Mouse (Mus musculus): Measurements from ENCODE around the gene Slc29a4. TPM values are rescaled to one million over a fixed set of nuclear protein-coding genes. Genes with fewer than 3 reads are reported as not detected.

Slc29a4 gene
- polyA plus RNA-seq, 1 experiment from 2014 or later: 1.5 TPM

GRCm38 (mm10) chr5:142718486-142718885 lies 26.2 kb downstream of the Slc29a4 start:
- WGBS: 60% methylated on average over 25 of the region's 25 CpGs
- H3K36me3 ChIP-seq (ENCODE audit: control insufficient read depth, insufficient read depth, low read length): no peaks in the 10 kb centered on the region
- no peaks in the 10 kb centered on the region for H3K9me3 ChIP-seq (ENCODE audit: control insufficient read depth, low read length)
- H3K27me3 ChIP-seq (ENCODE audit: control insufficient read depth, insufficient read depth, low read length): no peaks in the 10 kb centered on the region
- TF ChIP-seq CTCF (IDR thresholded peaks at IDR 0.05; ENCODE audit: low read depth): no peak
- TF ChIP-seq EP300 (optimal IDR thresholded peaks at IDR 0.05): no peak
- 0 out of 2 replicates have a peak, but pooled peaks have one; percentile 10 for ATAC-seq (ENCODE audit: low FRiP score, low TSS enrichment)
- no peaks in the 10 kb centered on the region for H3K4me1 ChIP-seq (replicated peaks; ENCODE audit: control insufficient read depth, insufficient read depth)
- no peak overlapping the region for H3K4me2 ChIP-seq (replicated peaks; ENCODE audit: low read depth)
- no peak overlapping the region for H3K27ac ChIP-seq (replicated peaks)
- no peak for DNase-seq (ENCODE audit: low spot score)
- no peak overlapping the region for H3K4me3 ChIP-seq (ENCODE audit: low read depth, low read length)
- no peak overlapping the region for H3K9ac ChIP-seq (ENCODE audit: low read length)

DNA sequence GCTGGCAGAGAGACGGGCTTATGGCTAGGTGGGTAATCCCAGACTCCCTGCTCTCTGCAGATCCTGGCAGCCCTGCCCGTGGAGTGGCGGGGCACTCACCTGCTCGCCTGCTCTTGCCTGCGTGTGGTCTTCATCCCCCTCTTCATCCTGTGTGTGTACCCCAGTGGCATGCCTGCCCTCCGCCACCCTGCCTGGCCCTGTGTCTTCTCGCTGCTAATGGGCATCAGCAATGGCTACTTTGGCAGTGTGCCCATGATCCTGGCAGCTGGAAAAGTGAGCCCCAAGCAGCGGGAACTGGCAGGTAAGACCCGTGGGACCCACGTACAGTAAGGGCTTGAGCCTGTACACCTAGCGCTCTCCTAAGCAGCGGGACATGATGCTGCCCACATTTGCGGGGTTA lies 27.6 kb downstream of the Slc29a4 start:
- DNase-seq (ENCODE audit: low spot score) (no peak), ATAC-seq (ENCODE audit: low FRiP score, low TSS enrichment) (no peak)
- no peaks in the 10 kb centered on the region for H3K36me3 ChIP-seq (ENCODE audit: control insufficient read depth, insufficient read depth, low read length)
- no peak overlapping the region for H3K4me2 ChIP-seq (replicated peaks; ENCODE audit: low read depth)
- H3K27ac ChIP-seq (replicated peaks): no peak overlapping the region
- H3K4me1 ChIP-seq (replicated peaks; ENCODE audit: control insufficient read depth, insufficient read depth): no peaks in the 10 kb centered on the region
- TF ChIP-seq CTCF (IDR thresholded peaks at IDR 0.05; ENCODE audit: low read depth) (no peak), EP300 (optimal IDR thresholded peaks at IDR 0.05) (no peak)
- no peak overlapping the region for H3K4me3 ChIP-seq (ENCODE audit: low read depth, low read length)
- H3K9ac ChIP-seq (ENCODE audit: low read length): no peak overlapping the region
- no peaks in the 10 kb centered on the region for H3K27me3 ChIP-seq (ENCODE audit: control insufficient read depth, insufficient read depth, low read length)
- WGBS: 80% methylated on average over 12 of the region's 13 CpGs
- H3K9me3 ChIP-seq (ENCODE audit: control insufficient read depth, low read length): no peaks in the 10 kb centered on the region

DNA sequence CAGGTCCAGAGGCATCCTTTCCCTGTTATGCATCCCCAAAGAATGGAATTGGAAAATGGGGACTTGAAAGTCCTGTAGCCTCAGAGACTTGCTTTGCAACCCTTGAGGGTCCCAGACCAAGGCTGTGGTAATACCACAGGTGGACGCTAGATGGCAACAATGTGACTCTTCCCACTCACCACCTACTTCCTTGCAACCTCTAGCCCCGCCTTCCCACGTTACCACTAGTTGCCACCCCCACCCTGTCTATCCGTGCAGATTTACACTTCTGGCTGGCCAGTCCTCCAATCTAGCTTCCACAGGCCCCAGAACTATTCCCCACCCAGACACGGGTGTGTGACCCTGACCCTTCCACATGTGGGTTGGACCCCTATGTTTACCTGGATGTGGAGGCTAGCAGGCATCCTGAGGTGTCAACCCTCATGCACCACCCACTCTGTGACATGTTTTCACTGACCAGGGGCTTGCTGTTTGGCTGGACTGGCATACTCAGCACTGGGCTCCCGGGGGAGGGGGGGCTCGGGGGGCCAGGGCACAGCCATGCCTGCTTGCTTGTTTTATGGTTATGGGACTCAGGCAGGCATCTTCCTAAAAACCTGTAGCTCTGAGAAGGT lies 31.3 kb downstream of the Slc29a4 start:
- H3K27ac ChIP-seq (replicated peaks): no peak overlapping the region
- DNase-seq (ENCODE audit: low spot score): peak; percentile 81
- peak; percentile 77 for ATAC-seq (ENCODE audit: low FRiP score, low TSS enrichment)
- H3K36me3 ChIP-seq (ENCODE audit: control insufficient read depth, insufficient read depth, low read length): peaks cover 13% of the 10 kb centered on the region
- no peaks in the 10 kb centered on the region for H3K9me3 ChIP-seq (ENCODE audit: control insufficient read depth, low read length)
- TF ChIP-seq CTCF (IDR thresholded peaks at IDR 0.05; ENCODE audit: low read depth): peak; percentile 88
- no peak for TF ChIP-seq EP300 (optimal IDR thresholded peaks at IDR 0.05)
- no peaks in the 10 kb centered on the region for H3K27me3 ChIP-seq (ENCODE audit: control insufficient read depth, insufficient read depth, low read length)
- H3K4me3 ChIP-seq (ENCODE audit: low read depth, low read length): no peak overlapping the region
- no peaks in the 10 kb centered on the region for H3K4me1 ChIP-seq (replicated peaks; ENCODE audit: control insufficient read depth, insufficient read depth)
- H3K9ac ChIP-seq (ENCODE audit: low read length): no peak overlapping the region
- H3K4me2 ChIP-seq (replicated peaks; ENCODE audit: low read depth): no peak overlapping the region
- 12% methylated on average over 7 of the region's 7 CpGs for WGBS

DNA sequence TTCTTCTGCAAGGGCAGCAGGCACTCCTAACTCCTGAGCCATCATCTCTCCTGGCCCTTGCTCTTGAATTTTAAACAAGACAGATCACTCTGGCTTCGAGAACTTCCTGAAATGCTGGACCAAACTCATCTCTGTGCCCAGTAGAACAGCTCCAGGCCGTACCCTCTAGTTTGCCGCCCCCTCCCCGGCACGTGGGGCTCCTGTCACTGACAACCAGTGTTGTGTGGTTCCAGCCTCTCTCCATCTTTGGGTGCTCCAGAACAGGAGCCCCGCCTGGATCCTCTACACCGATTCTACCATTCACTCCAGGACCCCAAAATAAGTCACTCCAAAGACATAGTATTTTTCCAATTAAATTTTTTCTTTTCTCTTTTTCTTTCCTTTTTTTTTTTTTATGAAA lies 32.0 kb downstream of the Slc29a4 start:
- Histone ChIP-seq H3K4me3 (ENCODE audit: low read depth, low read length) (no peak overlapping the region), H3K27me3 (ENCODE audit: control insufficient read depth, insufficient read depth, low read length) (no peaks in the 10 kb centered on the region), H3K36me3 (ENCODE audit: control insufficient read depth, insufficient read depth, low read length) (peaks cover 19% of the 10 kb centered on the region), H3K9ac (ENCODE audit: low read length) (no peak overlapping the region), H3K4me2 (replicated peaks; ENCODE audit: low read depth) (no peak overlapping the region), H3K4me1 (replicated peaks; ENCODE audit: control insufficient read depth, insufficient read depth) (no peaks in the 10 kb centered on the region), H3K27ac (replicated peaks) (no peak overlapping the region), H3K9me3 (ENCODE audit: control insufficient read depth, low read length) (no peaks in the 10 kb centered on the region)
- 90% methylated on average over 7 of the region's 7 CpGs for WGBS
- no peak for DNase-seq (ENCODE audit: low spot score)
- ATAC-seq (ENCODE audit: low FRiP score, low TSS enrichment): no peak
- TF ChIP-seq CTCF (IDR thresholded peaks at IDR 0.05; ENCODE audit: low read depth) (no peak), EP300 (optimal IDR thresholded peaks at IDR 0.05) (no peak)

GRCm38 (mm10) chr5:142726748-142727147 lies 34.4 kb downstream of the Slc29a4 start:
- Histone ChIP-seq H3K36me3 (ENCODE audit: control insufficient read depth, insufficient read depth, low read length) (peaks cover 39% of the 10 kb centered on the region), H3K4me2 (replicated peaks; ENCODE audit: low read depth) (no peak overlapping the region), H3K4me3 (ENCODE audit: low read depth, low read length) (no peak overlapping the region), H3K9me3 (ENCODE audit: control insufficient read depth, low read length) (no peaks in the 10 kb centered on the region), H3K27me3 (ENCODE audit: control insufficient read depth, insufficient read depth, low read length) (no peaks in the 10 kb centered on the region), H3K27ac (replicated peaks) (no peak overlapping the region), H3K4me1 (replicated peaks; ENCODE audit: control insufficient read depth, insufficient read depth) (no peaks in the 10 kb centered on the region), H3K9ac (ENCODE audit: low read length) (no peak overlapping the region)
- no peak for ATAC-seq (ENCODE audit: low FRiP score, low TSS enrichment)
- 83% methylated on average over 6 of the region's 6 CpGs for WGBS
- TF ChIP-seq CTCF (IDR thresholded peaks at IDR 0.05; ENCODE audit: low read depth): no peak
- no peak for TF ChIP-seq EP300 (optimal IDR thresholded peaks at IDR 0.05)
- DNase-seq (ENCODE audit: low spot score): no peak

- DNase-seq (ENCODE audit: low spot score) (no peak), ATAC-seq (ENCODE audit: low FRiP score, low TSS enrichment) (no peak)
- H3K4me3 ChIP-seq (ENCODE audit: low read depth, low read length): no peak overlapping the region
- no peaks in the 10 kb centered on the region for H3K27me3 ChIP-seq (ENCODE audit: control insufficient read depth, insufficient read depth, low read length)
- no peak overlapping the region for H3K4me2 ChIP-seq (replicated peaks; ENCODE audit: low read depth)
- no peaks in the 10 kb centered on the region for H3K4me1 ChIP-seq (replicated peaks; ENCODE audit: control insufficient read depth, insufficient read depth)
- peaks cover 52% of the 10 kb centered on the region for H3K36me3 ChIP-seq (ENCODE audit: control insufficient read depth, insufficient read depth, low read length)
- no peaks in the 10 kb centered on the region for H3K9me3 ChIP-seq (ENCODE audit: control insufficient read depth, low read length)
- no peak overlapping the region for H3K27ac ChIP-seq (replicated peaks)
- no peak overlapping the region for H3K9ac ChIP-seq (ENCODE audit: low read length)
- TF ChIP-seq CTCF (IDR thresholded peaks at IDR 0.05; ENCODE audit: low read depth) (no peak), EP300 (optimal IDR thresholded peaks at IDR 0.05) (no peak)
- 98% methylated on average over 16 of the region's 16 CpGs for WGBS
These were observed 36.0 kb downstream of the Slc29a4 start for GRCm38 (mm10) chr5:142728301-142728700.
